In genomic region chr11:103192956-103193824, GRCm38 (mm10) we compare ENCODE assay signal across 10 mouse cellular contexts. TPM values are rescaled to one million over a fixed set of nuclear protein-coding genes. Genes with fewer than 3 reads are reported as not detected.
DNase-seq lines count a peak whose midpoint lies in the region; ATAC-seq and TF ChIP-seq lines count a peak whose summit lies in the region.
"Had no signal": no experiment of that assay in that cellular context is flagged by ENCODE, and none has a peak within 500 bp of the region (broad histone marks: within the 10 kb centered on the region; RNA-seq: fewer than 3 reads in every experiment).

No protein-coding gene starts in this region.

- H3K36me3 ChIP-seq in kidney, embryonic 14.5 days (ENCODE audit: control insufficient read depth, insufficient read depth, low read length) = no peaks in the 10 kb centered on the region
- no peaks in the 10 kb centered on the region for H3K36me3 ChIP-seq in forebrain, embryonic 15.5 days
- 0 out of 2 replicates have a peak, but pooled peaks cover 5% of the 10 kb centered on the region for H3K36me3 ChIP-seq in neural tube, embryonic 13.5 days
- H3K36me3 ChIP-seq in thymus, adult 2 months (ENCODE audit: control insufficient read depth, insufficient read depth, low read length) = peaks cover 95% of the 10 kb centered on the region

- no peak for DNase-seq in kidney, postnatal 25 days
- peak; percentile 79 for DNase-seq in cerebellum, adult 11 months
- peak; percentile 43 to 78 for DNase-seq in left cerebral cortex, adult 8-10 months (ENCODE audit: low spot score in 2 of 2)
- DNase-seq in thymus, adult 2 months = no peak
- no peak for DNase-seq in thymus, postnatal 10 days (ENCODE audit: low spot score in 2 of 2)

- peak; percentile 33; the same call in 1 of the 2 replicates for ATAC-seq in kidney, embryonic 14.5 days (ENCODE audit: low FRiP score, low TSS enrichment)
- peak; percentile 56 for ATAC-seq in forebrain, embryonic 15.5 days (replicated peaks)
- ATAC-seq in neural tube, embryonic 13.5 days (ENCODE audit: low read depth) = peak; percentile 54; the same call in 1 of the 2 replicates

- H3K4me3 ChIP-seq in kidney, embryonic 14.5 days (ENCODE audit: low read length) = peak overlapping the region; percentile 27
- H3K4me3 ChIP-seq in forebrain, embryonic 15.5 days = peak overlapping the region; percentile 35
- peak overlapping the region; percentile 32 for H3K4me3 ChIP-seq in neural tube, embryonic 13.5 days
- no peak overlapping the region for H3K4me3 ChIP-seq in thymus, adult 2 months (ENCODE audit: control insufficient read depth, insufficient read depth, low read length)

- H3K4me1 ChIP-seq in kidney, embryonic 14.5 days (ENCODE audit: control insufficient read depth, insufficient read depth, low read length) = peaks cover 11% of the 10 kb centered on the region
- peaks cover 13% of the 10 kb centered on the region for H3K4me1 ChIP-seq in forebrain, embryonic 15.5 days
- peaks cover 16% of the 10 kb centered on the region for H3K4me1 ChIP-seq in neural tube, embryonic 13.5 days (replicated peaks)
- no peaks in the 10 kb centered on the region for H3K4me1 ChIP-seq in thymus, adult 2 months (replicated peaks; ENCODE audit: control insufficient read depth, insufficient read depth, low read length)

- no peak for TF ChIP-seq POLR2A in thymus, adult 2 months (IDR thresholded peaks at IDR 0.05; ENCODE audit: control insufficient read depth, extremely low read depth, insufficient read depth, low read length, poor library complexity)

- no peaks in the 10 kb centered on the region for H3K9me3 ChIP-seq in kidney, embryonic 14.5 days (ENCODE audit: control insufficient read depth, low read length)
- H3K9me3 ChIP-seq in forebrain, embryonic 15.5 days = no peaks in the 10 kb centered on the region
- H3K9me3 ChIP-seq in neural tube, embryonic 13.5 days = no peaks in the 10 kb centered on the region

- H3K4me2 ChIP-seq in kidney, embryonic 14.5 days (replicated peaks; ENCODE audit: low read depth, low read length) = peak overlapping the region; percentile 43
- peak overlapping the region; percentile 53 for H3K4me2 ChIP-seq in forebrain, embryonic 15.5 days (replicated peaks)
- H3K4me2 ChIP-seq in neural tube, embryonic 13.5 days = peak overlapping the region; percentile 59

- peaks cover 63% of the 10 kb centered on the region for H3K27me3 ChIP-seq in kidney, embryonic 14.5 days (ENCODE audit: control insufficient read depth, insufficient read depth, low read length)
- H3K27me3 ChIP-seq in forebrain, embryonic 15.5 days = peaks cover 69% of the 10 kb centered on the region
- peaks cover 96% of the 10 kb centered on the region for H3K27me3 ChIP-seq in neural tube, embryonic 13.5 days
- no peaks in the 10 kb centered on the region for H3K27me3 ChIP-seq in thymus, adult 2 months (ENCODE audit: control insufficient read depth, insufficient read depth, low read length)

- WGBS in kidney, embryonic 14.5 days = 5% methylated on average over 43 of the region's 44 CpGs
- 4% methylated on average over 43 of the region's 44 CpGs for whole genome bisulfite sequencing in forebrain, embryonic 15.5 days
- WGBS in neural tube, embryonic 13.5 days = 7% methylated on average over 44 of the region's 44 CpGs
- WGBS in thymus, adult 2 months = 93% methylated on average over 44 of the region's 44 CpGs

- H3K9ac ChIP-seq in kidney, embryonic 14.5 days (ENCODE audit: low read depth, low read length) = no peak overlapping the region
- peak overlapping the region; percentile 41 for H3K9ac ChIP-seq in forebrain, embryonic 15.5 days (replicated peaks)
- peak overlapping the region; percentile 58 for H3K9ac ChIP-seq in neural tube, embryonic 13.5 days

- H3K27ac ChIP-seq in kidney, embryonic 14.5 days (ENCODE audit: low read depth, low read length) = no peak overlapping the region
- no peak overlapping the region for H3K27ac ChIP-seq in forebrain, embryonic 15.5 days (replicated peaks)
- no peak overlapping the region for H3K27ac ChIP-seq in neural tube, embryonic 13.5 days (replicated peaks)
- no peak overlapping the region for H3K27ac ChIP-seq in thymus, adult 2 months (ENCODE audit: control insufficient read depth, insufficient read depth, low read length)

- no peak for TF ChIP-seq CTCF in thymus, adult 2 months (IDR thresholded peaks at IDR 0.05; ENCODE audit: borderline replicate concordance, control insufficient read depth, extremely low read depth, insufficient read depth, low read length, poor library complexity)

RNA-seq across cellular contexts. Expression of gene 1700023F06Rik, which starts 15.2 kb away (rescaled TPM):
- 0.26 and 0.29 TPM in 2 replicates for polyA plus RNA-seq in kidney, embryonic 14.5 days (2014; fragmentation: Nextera tagmentation; extraction: Ambion mirVana)
- polyA plus RNA-seq in forebrain, embryonic 15.5 days (2015; fragmentation: Nextera tagmentation; extraction: Ambion mirVana) = 0.75 and 0.98 TPM in 2 replicates
- total RNA-seq in left cerebral cortex, adult 8-10 months (2022) = 1 to 10 TPM; 1.7 to 2.8 (median 2.3) TPM
- 0.72 and 0.95 TPM in 2 replicates for polyA plus RNA-seq in neural tube, embryonic 13.5 days (2015; fragmentation: Nextera tagmentation; extraction: Ambion mirVana)
- 0.23 and 0.35 TPM in 2 replicates for polyA plus RNA-seq in thymus, adult 2 months (2012; rRNA removed)
- total RNA-seq: gastrocnemius, postnatal 36 days; MEL had no signal

RNA-seq across cellular contexts. Expression of gene Fmnl1, which starts 22.3 kb away (rescaled TPM):
- polyA plus RNA-seq in kidney, embryonic 14.5 days (2014; fragmentation: Nextera tagmentation; extraction: Ambion mirVana) = 1.1 and 4.0 TPM in 2 replicates
- 1.7 and 3.1 TPM in 2 replicates for polyA plus RNA-seq in forebrain, embryonic 15.5 days (2015; fragmentation: Nextera tagmentation; extraction: Ambion mirVana)
- total RNA-seq in left cerebral cortex, adult 8-10 months (2022) = 100 to 1,000 TPM in 3 of 4 experiments, 10 to 100 TPM in 1; 81.7 to 115 (median 108) TPM
- 3.0 and 4.2 TPM in 2 replicates for polyA plus RNA-seq in neural tube, embryonic 13.5 days (2015; fragmentation: Nextera tagmentation; extraction: Ambion mirVana)
- polyA plus RNA-seq in thymus, adult 2 months (2012; rRNA removed) = 235 and 264 TPM in 2 replicates

RNA-seq across cellular contexts. Expression of gene Spata32, which starts 25.0 kb away (rescaled TPM):
- polyA plus RNA-seq in kidney, embryonic 14.5 days (2014; fragmentation: Nextera tagmentation; extraction: Ambion mirVana) = not detected in 2 replicates
- polyA plus RNA-seq in forebrain, embryonic 15.5 days (2015; fragmentation: Nextera tagmentation; extraction: Ambion mirVana) = 0.15 and 0.38 TPM in 2 replicates
- 1 to 10 TPM in 3 of 4 experiments, under 1 TPM in 1; 0.67 to 2.3 (median 1.5) TPM for total RNA-seq in left cerebral cortex, adult 8-10 months (2022)
- 0.17 and 0.28 TPM in 2 replicates for polyA plus RNA-seq in neural tube, embryonic 13.5 days (2015; fragmentation: Nextera tagmentation; extraction: Ambion mirVana)
- not detected in 2 replicates for polyA plus RNA-seq in thymus, adult 2 months (2012; rRNA removed)
- total RNA-seq: gastrocnemius, postnatal 36 days; MEL had no signal

Comparison
In these comparisons a context has a peak if more than half of its experiments do, and no peak if none do; other contexts are left out.
1. DNase-seq: peak in cerebellum, adult 11 months (single experiment) and left cerebral cortex, adult 8-10 months (2 of 2); none in kidney, postnatal 25 days (0 of 2), thymus, adult 2 months (single experiment) and thymus, postnatal 10 days (0 of 2).
2. RNA of gene Fmnl1, which starts 22.3 kb away (polyA plus RNA-seq): 235 to 264 TPM in thymus, adult 2 months; 1.1 to 4.0 TPM in kidney, embryonic 14.5 days, 3.0 to 4.2 TPM in neural tube, embryonic 13.5 days and 1.7 to 3.1 TPM in forebrain, embryonic 15.5 days; every median in the first group is over 10 times any median in the second.
3. Peak in every context shown above with its lines, with median percentiles within 50 percentile points of each other: ATAC-seq and H3K4me2 ChIP-seq.